Mouse (Mus musculus): ENCODE results near the gene Rangrf. TPM values are rescaled to one million over a fixed set of nuclear protein-coding genes. Genes with fewer than 3 reads are reported as not detected.
"Not testable (repeated sequence)": the region's sequence is repeated elsewhere in the genome, so short reads cannot be mapped to it uniquely, and the experiment has no call there.

The Rangrf gene
- polyA plus RNA-seq, 1 experiment = 98.6 TPM

DNA sequence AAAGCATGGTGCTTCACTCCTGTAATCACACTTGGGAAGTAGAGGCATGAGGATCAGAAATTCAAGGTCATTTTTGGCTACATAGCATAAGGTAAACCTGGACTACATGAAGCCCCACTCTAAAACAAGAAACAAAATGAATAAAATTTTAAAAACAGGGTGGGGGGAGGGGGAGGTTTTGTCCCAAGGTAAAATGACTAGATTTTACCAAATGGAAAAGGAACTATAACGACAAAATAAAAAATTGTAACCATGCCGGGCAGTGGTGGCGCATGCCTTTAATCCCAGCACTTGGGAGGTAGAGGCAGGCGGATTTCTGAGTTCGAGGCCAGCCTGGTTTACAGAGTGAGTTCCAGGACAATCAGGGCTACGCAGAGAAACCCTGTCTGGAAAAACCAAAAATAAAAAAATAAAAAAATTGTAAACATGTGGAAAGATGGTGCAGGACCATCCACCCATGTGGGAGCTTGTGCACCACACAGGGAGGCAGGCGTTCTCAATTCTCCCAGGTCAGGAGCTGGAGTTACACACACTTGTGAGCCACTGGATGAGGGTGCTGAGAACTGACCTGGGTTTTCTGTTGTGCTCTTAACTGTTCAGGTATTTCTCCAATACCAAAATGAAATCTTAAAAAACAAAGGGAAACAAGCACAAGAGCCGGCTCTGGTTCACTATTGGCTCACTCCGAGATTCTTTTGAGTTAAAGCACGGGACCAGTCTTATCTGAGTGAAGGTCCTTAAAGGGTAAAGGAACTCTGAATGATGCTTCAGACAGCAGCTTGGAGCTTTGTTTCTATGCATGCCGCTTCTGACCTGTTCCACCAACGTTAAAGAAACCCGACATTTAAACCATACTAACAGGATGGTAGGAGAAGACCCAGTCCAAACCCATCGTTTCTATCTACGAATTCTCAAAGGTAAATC is 35.7 kb upstream of the Rangrf start:
- TF ChIP-seq CTCF (IDR thresholded peaks at IDR 0.05; ENCODE audit: low read depth, low read length) (no peak), POLR2A (IDR thresholded peaks at IDR 0.05; ENCODE audit: insufficient read depth, low read length) (no peak), EP300 (IDR thresholded peaks at IDR 0.05; ENCODE audit: insufficient read depth, low read depth, low read length) (no peak)
- no peaks in the 10 kb centered on the region for H3K4me1 ChIP-seq (ENCODE audit: control insufficient read depth, insufficient read depth, low read length)
- H3K9ac ChIP-seq (ENCODE audit: low read depth, poor library complexity, severe bottlenecking) = peak overlapping the region; percentile 89
- H3K27me3 ChIP-seq (ENCODE audit: control insufficient read depth, insufficient read depth, low read length, poor library complexity, severe bottlenecking) = no peaks in the 10 kb centered on the region
- H3K9me3 ChIP-seq (replicated peaks; ENCODE audit: control insufficient read depth, insufficient read depth, low read length, poor library complexity, severe bottlenecking) = no peaks in the 10 kb centered on the region
- H3K27ac ChIP-seq (ENCODE audit: insufficient read depth, low read length) = peak overlapping the region; percentile 30; the same call in 1 of the 2 replicates
- H3K4me3 ChIP-seq (ENCODE audit: low read depth, low read length) = no peak overlapping the region; the same call in 1 of the 2 replicates
- peaks cover 13% of the 10 kb centered on the region for H3K36me3 ChIP-seq (ENCODE audit: control insufficient read depth, insufficient read depth, low read length, poor library complexity, severe bottlenecking)

DNA sequence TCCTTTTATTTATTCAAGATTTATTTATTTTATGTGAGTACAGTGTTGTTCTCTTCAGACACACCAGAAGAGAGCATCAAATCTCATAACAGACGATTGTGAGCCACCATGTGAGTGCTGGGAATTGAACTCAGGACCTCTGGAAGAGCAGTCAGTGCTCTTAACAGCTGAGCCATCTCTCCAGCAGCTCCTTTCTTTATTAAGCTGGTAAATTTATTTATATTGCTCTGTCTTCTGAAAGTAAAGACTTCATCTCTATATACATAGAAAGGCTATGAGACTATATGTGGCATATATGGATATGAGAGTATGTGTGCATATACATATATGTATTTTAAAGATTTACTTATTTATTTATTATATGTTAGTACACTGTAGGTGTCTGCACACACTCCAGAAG is 34.5 kb upstream of the Rangrf start:
- no peak overlapping the region for H3K4me3 ChIP-seq (ENCODE audit: low read depth, low read length)
- H3K9ac ChIP-seq (ENCODE audit: low read depth, poor library complexity, severe bottlenecking) = 0 out of 2 replicates have a peak overlapping the region, but pooled peaks have one; percentile 27
- H3K9me3 ChIP-seq (replicated peaks; ENCODE audit: control insufficient read depth, insufficient read depth, low read length, poor library complexity, severe bottlenecking) = no peaks in the 10 kb centered on the region
- H3K4me1 ChIP-seq (ENCODE audit: control insufficient read depth, insufficient read depth, low read length) = no peaks in the 10 kb centered on the region
- H3K36me3 ChIP-seq (ENCODE audit: control insufficient read depth, insufficient read depth, low read length, poor library complexity, severe bottlenecking) = peaks cover 23% of the 10 kb centered on the region
- H3K27ac ChIP-seq (ENCODE audit: insufficient read depth, low read length) = peak overlapping the region; percentile 51; the same call in 1 of the 2 replicates
- TF ChIP-seq CTCF (IDR thresholded peaks at IDR 0.05; ENCODE audit: low read depth, low read length) = no peak
- no peak for TF ChIP-seq EP300 (IDR thresholded peaks at IDR 0.05; ENCODE audit: insufficient read depth, low read depth, low read length)
- TF ChIP-seq POLR2A (IDR thresholded peaks at IDR 0.05; ENCODE audit: insufficient read depth, low read length) = no peak
- no peaks in the 10 kb centered on the region for H3K27me3 ChIP-seq (ENCODE audit: control insufficient read depth, insufficient read depth, low read length, poor library complexity, severe bottlenecking)

DNA sequence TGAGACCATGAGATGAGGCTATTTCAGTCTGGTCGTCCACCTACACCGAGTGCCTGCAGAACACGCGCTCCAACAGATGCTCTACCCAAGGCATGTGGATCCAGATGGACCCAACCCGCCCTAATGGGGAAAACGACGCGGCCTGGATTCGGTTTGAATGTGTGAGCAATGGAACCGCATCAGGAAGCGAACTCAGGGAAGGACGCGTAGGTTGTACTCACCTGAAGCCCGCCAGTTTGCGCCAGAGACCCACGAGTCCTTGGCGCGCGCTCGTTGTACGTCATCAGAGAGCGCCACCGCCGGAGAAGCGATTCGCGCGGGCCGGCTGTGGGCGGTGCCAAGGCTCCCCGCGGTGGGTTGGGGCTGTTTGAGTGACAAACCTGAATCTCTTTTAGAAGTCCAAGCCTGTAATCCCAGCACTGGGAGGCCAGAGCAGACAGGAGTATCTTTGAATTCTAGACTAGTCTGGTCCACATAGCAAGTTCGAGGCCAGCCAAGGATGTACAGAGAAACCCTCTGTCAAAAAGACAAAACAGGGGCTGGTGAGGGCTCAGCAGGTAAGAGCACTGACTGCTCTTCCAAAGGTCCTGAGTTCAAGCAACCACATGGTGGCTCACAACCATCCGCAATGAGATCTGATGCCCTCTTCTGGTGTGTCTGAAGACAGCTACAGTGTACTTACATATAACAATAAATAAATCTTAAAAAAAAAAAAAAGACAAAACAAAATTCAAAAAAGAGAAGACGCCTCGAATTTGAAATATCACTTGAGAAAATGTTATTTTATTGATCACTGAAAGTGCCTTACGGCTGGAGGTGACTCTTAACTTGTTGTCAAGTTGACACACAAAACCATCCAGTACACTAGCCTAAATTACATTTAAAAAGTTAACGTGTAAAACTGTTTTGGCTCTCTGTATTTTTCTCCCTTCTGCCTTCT is 33.5 kb upstream of the Rangrf start, which contains the start of gene Pfas:
Pfas (minus strand) TSS at position 279 of the 940 bp plus-strand sequence.
- Histone ChIP-seq H3K27ac (ENCODE audit: insufficient read depth, low read length) (peak within 1 kb of the TSS; percentile 86), H3K9me3 (replicated peaks; ENCODE audit: control insufficient read depth, insufficient read depth, low read length, poor library complexity, severe bottlenecking) (no peaks in the 10 kb centered on the region), H3K27me3 (ENCODE audit: control insufficient read depth, insufficient read depth, low read length, poor library complexity, severe bottlenecking) (no peaks in the 10 kb centered on the region), H3K9ac (ENCODE audit: low read depth, poor library complexity, severe bottlenecking) (peak within 1 kb of the TSS; percentile 81), H3K4me3 (ENCODE audit: low read depth, low read length) (peak within 1 kb of the TSS; percentile 99), H3K36me3 (ENCODE audit: control insufficient read depth, insufficient read depth, low read length, poor library complexity, severe bottlenecking) (peaks cover 31% of the 10 kb centered on the region), H3K4me1 (ENCODE audit: control insufficient read depth, insufficient read depth, low read length) (no peaks in the 10 kb centered on the region)
- TF ChIP-seq EP300 (IDR thresholded peaks at IDR 0.05; ENCODE audit: insufficient read depth, low read depth, low read length) (no peak), POLR2A (IDR thresholded peaks at IDR 0.05; ENCODE audit: insufficient read depth, low read length) (peak; percentile 29), CTCF (IDR thresholded peaks at IDR 0.05; ENCODE audit: low read depth, low read length) (no peak)

DNA sequence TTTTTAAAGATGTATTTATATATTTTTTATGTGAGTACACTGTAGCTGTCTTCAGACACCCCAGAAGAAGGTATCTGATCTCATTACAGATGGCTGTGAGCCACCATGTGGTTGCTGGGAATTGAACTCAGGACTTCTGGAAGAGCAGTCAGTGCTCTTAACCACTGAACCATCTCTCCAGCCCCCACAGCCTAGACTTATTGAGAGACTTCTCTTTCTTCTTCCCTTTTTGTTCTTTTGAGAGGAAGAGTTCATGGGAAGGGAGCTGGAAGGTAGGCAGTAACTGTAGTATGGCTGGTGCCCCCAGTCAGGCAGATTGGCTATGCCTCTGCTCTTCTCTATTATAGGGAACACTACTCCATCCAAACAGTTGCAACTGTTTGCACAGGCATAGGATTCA is 31.6 kb upstream of the Rangrf start:
- not testable (repeated sequence) for H3K9me3 ChIP-seq (replicated peaks; ENCODE audit: control insufficient read depth, insufficient read depth, low read length, poor library complexity, severe bottlenecking); H3K4me1 ChIP-seq (ENCODE audit: control insufficient read depth, insufficient read depth, low read length); H3K27ac ChIP-seq (ENCODE audit: insufficient read depth, low read length); H3K4me3 ChIP-seq (ENCODE audit: low read depth, low read length); H3K27me3 ChIP-seq (ENCODE audit: control insufficient read depth, insufficient read depth, low read length, poor library complexity, severe bottlenecking)
- Histone ChIP-seq H3K36me3 (ENCODE audit: control insufficient read depth, insufficient read depth, low read length, poor library complexity, severe bottlenecking) (peaks cover 48% of the 10 kb centered on the region), H3K9ac (ENCODE audit: low read depth, poor library complexity, severe bottlenecking) (0 out of 2 replicates have a peak overlapping the region, but pooled peaks have one; percentile 81)

DNA sequence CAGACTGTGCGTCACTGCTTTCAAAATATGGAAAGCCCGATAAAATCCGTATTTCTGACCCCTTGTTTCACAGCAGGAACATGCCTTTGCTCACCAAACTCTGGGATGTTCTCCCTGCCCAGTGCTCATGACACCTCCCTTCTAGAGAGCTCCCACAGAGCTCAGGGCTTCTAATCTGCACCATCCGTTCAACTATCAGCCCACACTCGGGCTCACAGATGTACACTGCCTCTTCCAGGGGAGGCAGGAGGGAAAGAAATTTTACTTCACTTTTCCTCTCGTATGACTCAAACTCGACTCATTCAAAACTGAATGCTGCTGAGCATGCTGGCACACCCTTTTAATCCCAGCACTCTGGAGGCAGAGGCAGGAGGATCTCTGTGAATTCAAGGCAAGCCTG is 30.2 kb upstream of the Rangrf start:
- H3K27ac ChIP-seq (ENCODE audit: insufficient read depth, low read length) = no peak overlapping the region

More for the DNA sequence above, 30.2 kb upstream of the Rangrf start:
- peaks cover 62% of the 10 kb centered on the region for H3K36me3 ChIP-seq (ENCODE audit: control insufficient read depth, insufficient read depth, low read length, poor library complexity, severe bottlenecking)
- no peaks in the 10 kb centered on the region for H3K27me3 ChIP-seq (ENCODE audit: control insufficient read depth, insufficient read depth, low read length, poor library complexity, severe bottlenecking)
- H3K9ac ChIP-seq (ENCODE audit: low read depth, poor library complexity, severe bottlenecking) = no peak overlapping the region
- no peaks in the 10 kb centered on the region for H3K9me3 ChIP-seq (replicated peaks; ENCODE audit: control insufficient read depth, insufficient read depth, low read length, poor library complexity, severe bottlenecking)
- no peak overlapping the region for H3K4me3 ChIP-seq (ENCODE audit: low read depth, low read length)
- no peaks in the 10 kb centered on the region for H3K4me1 ChIP-seq (ENCODE audit: control insufficient read depth, insufficient read depth, low read length)
- no peak for TF ChIP-seq CTCF (IDR thresholded peaks at IDR 0.05; ENCODE audit: low read depth, low read length)
- no peak for TF ChIP-seq POLR2A (IDR thresholded peaks at IDR 0.05; ENCODE audit: insufficient read depth, low read length)
- TF ChIP-seq EP300 (IDR thresholded peaks at IDR 0.05; ENCODE audit: insufficient read depth, low read depth, low read length) = no peak

Data from ES-Bruce4 (cell line).